Mouse (Mus musculus) forebrain, postnatal 0 days (tissue): ENCODE results near the gene 1500015O10Rik. TPM values are rescaled to one million over a fixed set of nuclear protein-coding genes. Genes with fewer than 3 reads are reported as not detected.
A peak's percentile ranks its signal among the peaks of the same experiment; 100 is the strongest.

Source experiments
- ATAC-seq: fragments of 200-750 bp; cut with Nextera tagmentation; 2 replicates; pipeline ENCODE4 v1.8.0; 2017; ENCODE audit warnings: mild to moderate bottlenecking, moderate library complexity
- DNase-seq: peaks from one replicate; pipeline ENCODE4 v3.0.0-alpha.2; 2015
- H3K27ac ChIP-seq: fragments of 300-500 bp; sonication (generic); 2 replicates; pipeline ENCODE4 v1.5.1; 2014; ENCODE audit warnings: low read depth, mild to moderate bottlenecking, antibody characterized with exemption, low read length, moderate library complexity, mixed read lengths
- H3K27me3 ChIP-seq: fragments of 300-500 bp; sonication (generic); 2 replicates; pipeline ENCODE4 v1.6.1; 2014; ENCODE audit warnings: mild to moderate bottlenecking, low read length, mixed read lengths; ENCODE audit not compliant: insufficient read depth
- H3K36me3 ChIP-seq: fragments of 300-500 bp; sonication (generic); 2 replicates; pipeline ENCODE4 v1.6.1; 2014; ENCODE audit warnings: mild to moderate bottlenecking, moderate library complexity; ENCODE audit not compliant: insufficient read depth
- H3K4me1 ChIP-seq: fragments of 300-500 bp; sonication (generic); 2 replicates; pipeline ENCODE4 v1.6.1; 2014; ENCODE audit warnings: antibody characterized with exemption; ENCODE audit not compliant: insufficient read depth
- H3K4me2 ChIP-seq: fragments of 300-500 bp; sonication (generic); 2 replicates; pipeline ENCODE4 v1.6.1; 2014; ENCODE audit warnings: low read depth, mild to moderate bottlenecking, moderate library complexity
- H3K4me3 ChIP-seq: fragments of 300-500 bp; sonication (generic); 2 replicates; pipeline ENCODE4 v1.5.1; 2014; ENCODE audit warnings: low read depth, low read length, mixed read lengths
- H3K9ac ChIP-seq: fragments of 300-500 bp; sonication (generic); 2 replicates; pipeline ENCODE4 v1.6.1; 2014; ENCODE audit warnings: mild to moderate bottlenecking
- H3K9me3 ChIP-seq: fragments of 300-500 bp; sonication (generic); 2 replicates; pipeline ENCODE4 v1.6.1; 2016; ENCODE audit warnings: low read length
- CTCF ChIP-seq: sonication (generic); IDR thresholded peaks from 2 replicates; pipeline ENCODE4 v1.5.1; 2016; ENCODE audit warnings: antibody characterized with exemption, control low read depth, low read depth
- WGBS: fragments of 180-500 bp; shearing (Covaris S2); extraction: QIAGEN DNeasy Blood & Tissue Kit; methylation state at CpG from one replicate; pipeline ENCODE4 v1.1.7; 2014; 5-methylcytosine and 5-hydroxymethylcytosine counted together
- polyA plus RNA-seq: library from polyadenylated mRNA; unstranded; fragments of >200 nt; fragmentation: Nextera tagmentation; extraction: Ambion mirVana; gene quantifications from 2 replicates; pipeline ENCODE4 v1.2.1, GENCODE M21; 2015
- total RNA-seq: library from RNA; depleted of rRNA; stranded (reverse); fragments of >200 nt; gene quantifications from 2 replicates; pipeline ENCODE4 v1.2.3, GENCODE M21; 2014

Gene 1500015O10Rik
- total and polyA plus RNA-seq, 2 experiments from 2014 or later, result 13.2 to 57.9 TPM

DNA sequence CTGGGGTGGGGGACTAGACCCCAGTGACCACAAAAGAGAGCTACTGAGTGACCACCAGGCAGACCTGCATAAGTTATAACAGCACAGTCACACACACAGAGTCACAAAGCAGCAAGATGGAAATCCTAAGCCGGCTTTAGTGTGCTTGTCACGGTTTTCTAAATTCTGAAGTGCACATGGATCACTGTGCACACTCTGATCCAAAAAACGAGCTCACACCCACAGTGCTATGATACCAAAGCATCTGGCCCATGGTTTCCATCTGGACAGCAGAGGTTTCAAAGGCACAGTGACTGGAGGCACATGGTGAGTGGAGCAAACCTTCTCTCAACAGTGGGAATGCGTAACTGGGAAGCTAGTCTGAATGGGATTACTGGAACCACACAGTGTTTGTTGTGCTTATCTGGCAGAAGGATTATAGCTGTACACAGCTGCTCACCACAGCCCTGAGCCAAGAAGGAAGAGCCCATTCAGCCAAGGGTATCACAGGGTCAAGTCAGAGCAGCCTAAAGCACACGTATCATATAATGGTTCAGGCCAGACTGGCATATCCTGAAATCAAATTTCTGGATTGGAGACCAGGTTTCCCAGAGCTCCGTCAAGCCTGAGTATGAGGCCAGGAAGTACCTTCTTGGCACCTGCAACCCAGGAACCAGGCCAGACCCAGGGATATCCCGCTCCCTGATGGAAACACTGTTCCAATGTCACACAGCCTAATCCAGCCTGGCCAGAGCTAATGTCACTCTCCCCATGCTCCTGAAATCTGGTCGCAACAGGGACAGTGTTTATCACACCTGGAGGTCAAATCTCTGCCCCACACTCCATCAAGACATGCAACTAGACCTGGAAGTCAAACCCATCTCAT lies 24.3 kb downstream of the 1500015O10Rik start:
- ATAC-seq (peak; percentile 57), DNase-seq (no peak)
- TF ChIP-seq CTCF, result no peak
- Histone ChIP-seq H3K27ac (no peak overlapping the region), H3K4me2 (no peak overlapping the region), H3K9me3 (no peaks in the 10 kb centered on the region), H3K4me3 (no peak overlapping the region), H3K9ac (no peak overlapping the region), H3K36me3 (peaks cover 56% of the 10 kb centered on the region), H3K27me3 (no peaks in the 10 kb centered on the region), H3K4me1 (no peaks in the 10 kb centered on the region)
- 75% methylated on average over 8 of the region's 8 CpGs for WGBS

DNA sequence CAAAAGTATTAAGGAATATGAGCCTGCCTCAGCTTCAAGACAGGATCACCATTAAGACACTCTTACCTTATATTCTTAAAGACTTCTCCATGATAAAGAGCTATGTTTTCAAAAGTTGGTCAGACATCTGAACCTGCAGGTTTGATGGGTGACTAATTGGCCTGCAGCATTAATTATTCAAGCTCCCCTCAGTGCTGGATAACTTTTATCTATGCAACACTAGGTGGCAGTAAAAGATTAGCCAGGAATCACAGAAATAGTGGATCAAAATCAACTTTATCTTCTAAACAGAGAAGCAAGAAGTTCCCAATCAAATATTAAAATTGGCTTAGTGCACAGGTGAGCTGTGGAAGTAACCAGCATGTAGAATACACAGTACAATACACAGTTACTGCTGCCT lies 29.7 kb downstream of the 1500015O10Rik start:
- ATAC-seq (peak; percentile 58), DNase-seq (peak; percentile 47)
- Histone ChIP-seq H3K27me3 (no peaks in the 10 kb centered on the region), H3K36me3 (peaks cover 39% of the 10 kb centered on the region), H3K9me3 (no peaks in the 10 kb centered on the region), H3K4me2 (no peak overlapping the region), H3K4me3 (no peak overlapping the region), H3K9ac (no peak overlapping the region), H3K4me1 (no peaks in the 10 kb centered on the region), H3K27ac (no peak overlapping the region)
- TF ChIP-seq CTCF, result peak; percentile 75

DNA sequence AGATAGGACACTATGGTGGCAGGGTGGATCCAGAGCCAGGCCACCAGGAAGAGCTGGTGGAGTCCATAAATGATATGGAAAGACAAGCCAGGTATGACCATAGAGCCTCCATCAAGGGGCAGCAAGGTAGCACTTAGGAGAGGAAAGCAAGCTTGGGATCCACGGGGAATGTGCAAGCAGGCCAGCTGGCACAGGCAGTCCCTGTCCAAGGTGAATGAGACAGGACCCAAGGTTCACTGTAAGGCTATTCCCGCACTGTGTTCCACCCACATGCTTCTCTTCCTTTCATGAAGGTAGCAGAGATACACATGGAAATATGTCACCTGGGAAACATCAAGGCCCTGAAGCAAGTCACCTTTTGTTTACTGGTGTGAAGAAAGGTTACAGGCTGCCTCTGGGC lies 34.1 kb downstream of the 1500015O10Rik start:
- Histone ChIP-seq H3K4me2 (no peak overlapping the region), H3K4me3 (no peak overlapping the region), H3K4me1 (no peaks in the 10 kb centered on the region), H3K9me3 (no peaks in the 10 kb centered on the region), H3K27ac (no peak overlapping the region), H3K9ac (no peak overlapping the region), H3K36me3 (peaks cover 38% of the 10 kb centered on the region), H3K27me3 (no peaks in the 10 kb centered on the region)
- DNase-seq, result no peak
- ATAC-seq, result no peak
- WGBS, result 97% methylated on average over 2 of the region's 2 CpGs
- no peak for TF ChIP-seq CTCF

DNA sequence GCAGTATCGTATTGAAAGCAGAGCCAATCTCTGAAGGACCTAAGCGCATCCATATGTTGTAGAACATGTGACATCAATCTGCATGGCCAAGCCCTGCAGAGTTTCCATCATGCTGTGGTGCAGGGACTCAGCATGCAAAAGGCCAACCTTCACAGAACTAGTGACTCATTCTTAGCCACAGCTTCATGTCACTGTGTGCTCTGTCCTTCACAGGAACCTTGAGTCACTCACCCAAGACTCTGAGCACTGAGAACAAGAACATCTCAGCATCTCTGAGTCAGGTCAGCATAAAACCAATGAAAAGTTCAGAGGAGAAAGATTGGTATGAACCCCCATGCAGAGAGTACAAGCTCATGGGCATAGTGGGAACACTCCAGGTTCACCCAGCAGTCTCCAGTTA lies 35.9 kb downstream of the 1500015O10Rik start:
- Histone ChIP-seq H3K4me3 (no peak overlapping the region), H3K27ac (no peak overlapping the region), H3K27me3 (no peaks in the 10 kb centered on the region), H3K36me3 (peaks cover 56% of the 10 kb centered on the region), H3K4me1 (no peaks in the 10 kb centered on the region), H3K4me2 (no peak overlapping the region), H3K9ac (no peak overlapping the region), H3K9me3 (no peaks in the 10 kb centered on the region)
- no peak for DNase-seq
- no peak for ATAC-seq
- TF ChIP-seq CTCF, result no peak
- WGBS, result 98% methylated on average over 2 of the region's 2 CpGs

DNA sequence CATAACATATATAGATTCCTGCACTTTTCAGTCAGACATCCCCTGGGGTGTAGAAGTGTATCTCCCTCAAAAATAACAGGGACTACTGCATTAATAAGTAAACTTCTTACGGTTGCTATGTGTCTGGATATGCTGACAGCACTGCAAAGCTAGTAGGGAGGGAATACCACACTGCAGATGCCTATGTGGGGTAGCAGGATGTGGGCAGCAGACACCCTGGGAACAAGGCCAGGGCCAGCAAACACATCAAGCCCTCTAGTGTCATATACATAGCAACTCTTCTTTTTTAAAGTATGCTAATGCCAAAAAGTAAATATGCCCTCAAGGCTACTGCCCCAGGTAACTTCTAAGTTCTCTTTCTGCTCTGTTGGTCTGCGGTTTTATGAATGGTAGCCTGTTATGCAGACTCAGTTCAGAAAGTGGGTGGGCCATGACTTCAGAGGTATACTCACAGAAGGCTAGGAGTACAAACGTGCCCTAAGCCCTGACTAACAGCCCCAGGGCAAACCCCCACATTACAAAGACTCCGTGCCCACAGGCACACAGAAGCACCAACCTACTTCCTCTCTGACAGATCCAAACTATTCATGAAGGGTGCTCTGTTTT lies 38.1 kb downstream of the 1500015O10Rik start:
- no peak for TF ChIP-seq CTCF
- Histone ChIP-seq H3K4me1 (no peaks in the 10 kb centered on the region), H3K27me3 (no peaks in the 10 kb centered on the region), H3K9ac (no peak overlapping the region), H3K27ac (no peak overlapping the region), H3K36me3 (peaks cover 58% of the 10 kb centered on the region), H3K9me3 (no peaks in the 10 kb centered on the region), H3K4me3 (no peak overlapping the region), H3K4me2 (no peak overlapping the region)
- WGBS, result 70% methylated on average over 4 of the region's 4 CpGs
- DNase-seq, result no peak
- no peak for ATAC-seq

DNA sequence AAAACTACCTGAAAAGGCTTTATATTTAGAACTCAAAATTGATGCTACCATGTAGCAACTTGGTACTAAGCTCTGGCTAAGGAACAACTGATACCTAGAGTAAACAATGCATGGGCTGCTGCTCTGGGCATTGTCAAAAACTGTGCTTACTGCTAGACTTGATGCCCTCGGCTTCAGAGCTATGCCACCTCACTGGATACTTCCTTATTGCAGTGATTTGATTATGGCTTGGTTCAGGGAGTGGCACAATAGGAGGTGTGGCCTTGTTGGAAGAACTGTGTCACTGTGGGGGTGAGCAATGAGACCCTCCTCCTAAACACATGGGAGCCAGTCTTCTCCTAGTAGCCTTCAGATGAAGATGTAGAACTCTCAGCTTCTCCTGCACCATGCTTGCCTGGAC lies 38.9 kb downstream of the 1500015O10Rik start:
- no peak overlapping the region for H3K4me2 ChIP-seq
- no peak for TF ChIP-seq CTCF
- peaks cover 54% of the 10 kb centered on the region for H3K36me3 ChIP-seq
- no peak for ATAC-seq
- no peaks in the 10 kb centered on the region for H3K4me1 ChIP-seq
- H3K27ac ChIP-seq, result no peak overlapping the region
- no peak overlapping the region for H3K4me3 ChIP-seq
- DNase-seq, result no peak
- no peaks in the 10 kb centered on the region for H3K9me3 ChIP-seq
- 69% methylated on average over 1 of the region's 1 CpGs for WGBS
- H3K27me3 ChIP-seq, result no peaks in the 10 kb centered on the region
- no peak overlapping the region for H3K9ac ChIP-seq

DNA sequence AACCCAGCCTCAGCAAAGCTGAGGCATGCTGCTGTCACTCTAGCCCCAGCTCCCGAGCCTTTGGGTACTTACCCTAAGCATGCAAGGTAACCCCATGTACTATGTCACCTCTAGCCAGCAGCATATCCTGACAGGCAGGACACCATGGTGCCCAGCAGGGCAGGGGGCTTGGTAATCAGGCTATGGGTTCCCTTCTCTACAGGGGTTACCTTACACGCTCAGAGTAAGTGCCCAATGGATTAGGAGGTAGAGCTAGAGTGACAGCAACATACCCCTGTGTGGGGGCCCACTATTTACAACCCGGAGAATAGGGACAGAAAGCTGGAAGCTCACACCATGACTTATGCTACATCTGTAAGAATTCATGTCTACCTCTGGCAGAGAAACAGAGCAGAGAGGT lies 39.6 kb downstream of the 1500015O10Rik start:
- no peak overlapping the region for H3K9ac ChIP-seq
- ATAC-seq (no peak), DNase-seq (no peak)
- no peak overlapping the region for H3K27ac ChIP-seq
- TF ChIP-seq CTCF, result no peak
- 89% methylated on average over 3 of the region's 3 CpGs for WGBS
- no peak overlapping the region for H3K4me3 ChIP-seq
- no peaks in the 10 kb centered on the region for H3K9me3 ChIP-seq
- H3K4me2 ChIP-seq, result no peak overlapping the region
- H3K27me3 ChIP-seq, result no peaks in the 10 kb centered on the region
- no peaks in the 10 kb centered on the region for H3K4me1 ChIP-seq
- peaks cover 47% of the 10 kb centered on the region for H3K36me3 ChIP-seq
